16 mouse cellular contexts compared by ENCODE assay signal in genomic region chr19:16437906-16438305, GRCm38 (mm10). TPM values are rescaled to one million over a fixed set of nuclear protein-coding genes. Genes with fewer than 3 reads are reported as not detected.
DNase-seq lines count a peak whose midpoint lies in the region; ATAC-seq lines count a peak whose summit lies in the region.
"Had no signal": no experiment of that assay in that cellular context is flagged by ENCODE, and none has a peak within 500 bp of the region (broad histone marks: within the 10 kb centered on the region; RNA-seq: fewer than 3 reads in every experiment).

No protein-coding gene starts in this region.

- no peaks in the 10 kb centered on the region for H3K9me3 ChIP-seq in lung, embryonic 16.5 days (ENCODE audit: control insufficient read depth, low read length)
- H3K9me3 ChIP-seq in stomach, embryonic 15.5 days, result no peaks in the 10 kb centered on the region
- H3K9me3 ChIP-seq: heart, embryonic 15.5 days; megakaryocyte, embryonic 14.5 days had no signal

- H3K4me3 ChIP-seq in lung, embryonic 16.5 days (ENCODE audit: low read length), result 0 out of 2 replicates have a peak overlapping the region, but pooled peaks have one; percentile 59
- H3K4me3 ChIP-seq in stomach, embryonic 15.5 days (replicated peaks), result peak overlapping the region; percentile 52
- H3K4me3 ChIP-seq: heart, embryonic 15.5 days; megakaryocyte, embryonic 14.5 days had no signal

- no peaks in the 10 kb centered on the region for H3K27me3 ChIP-seq in lung, embryonic 16.5 days (ENCODE audit: control insufficient read depth, insufficient read depth, low read depth, low read length)
- no peaks in the 10 kb centered on the region for H3K27me3 ChIP-seq in stomach, embryonic 15.5 days (replicated peaks)

- H3K36me3 ChIP-seq in lung, embryonic 16.5 days (ENCODE audit: control insufficient read depth, insufficient read depth, low read length), result no peaks in the 10 kb centered on the region
- no peaks in the 10 kb centered on the region for H3K36me3 ChIP-seq in stomach, embryonic 15.5 days
- H3K36me3 ChIP-seq: heart, embryonic 15.5 days had no signal

- ATAC-seq in lung, embryonic 16.5 days (ENCODE audit: low read depth), result no peak
- ATAC-seq in stomach, embryonic 15.5 days (ENCODE audit: insufficient read depth, low FRiP score, low read depth), result no peak
- ATAC-seq: forebrain, embryonic 16.5 days had no signal

- 39% methylated on average over 5 of the region's 5 CpGs for WGBS in lung, embryonic 16.5 days
- 39% methylated on average over 5 of the region's 5 CpGs for WGBS in stomach, embryonic 15.5 days

- H3K4me2 ChIP-seq in lung, embryonic 16.5 days (ENCODE audit: low read depth, low read length), result peak overlapping the region; percentile 92
- peak overlapping the region; percentile 91 for H3K4me2 ChIP-seq in stomach, embryonic 15.5 days

- peak overlapping the region; percentile 18 for H3K9ac ChIP-seq in lung, embryonic 16.5 days (ENCODE audit: low read length)
- H3K9ac ChIP-seq in stomach, embryonic 15.5 days, result no peak overlapping the region
- H3K9ac ChIP-seq: heart, embryonic 15.5 days; hindbrain, embryonic 14.5 days had no signal

- peaks cover 42% of the 10 kb centered on the region for H3K4me1 ChIP-seq in lung, embryonic 16.5 days (replicated peaks; ENCODE audit: control insufficient read depth, insufficient read depth, low read length)
- peaks cover 26% of the 10 kb centered on the region for H3K4me1 ChIP-seq in stomach, embryonic 15.5 days

- no peak overlapping the region for H3K27ac ChIP-seq in lung, embryonic 16.5 days (ENCODE audit: low read length)
- peak overlapping the region; percentile 36 for H3K27ac ChIP-seq in stomach, embryonic 15.5 days
- H3K27ac ChIP-seq: heart, embryonic 15.5 days; hindbrain, embryonic 14.5 days had no signal

- DNase-seq in heart, adult 11 months, result peak; percentile 87
- no peak for DNase-seq in heart, postnatal 4 days
- no peak for DNase-seq in lung, postnatal 14 days
- DNase-seq in kidney, adult 9 months, result peak; percentile 68
- DNase-seq in c-Kit-positive CD71-positive TER-119-positive erythroid progenitor cells, embryonic 14.5 days (ENCODE audit: low spot score), result no peak
- no peak for DNase-seq in right cerebral cortex, postnatal 25 days
- DNase-seq: cerebellum, postnatal 25 days; gastrocnemius, postnatal 10 days; left cerebral cortex, postnatal 4 days; right cerebral cortex, postnatal 4 days had no signal

RNA-seq across cellular contexts. Expression of gene Gna14, which starts 2.3 kb away (rescaled TPM):
- 1 to 10 TPM in 1 of 2 experiments, under 1 TPM in 1; 0.59 to 1.2 TPM for total RNA-seq in heart, postnatal 4 days (2021)
- 10.7 and 11.4 TPM in 2 replicates for polyA plus RNA-seq in lung, embryonic 16.5 days (2015; fragmentation: Nextera tagmentation; extraction: Ambion mirVana)
- 14.3 and 19.4 TPM in 2 replicates for polyA plus RNA-seq in stomach, embryonic 15.5 days (2015; fragmentation: Nextera tagmentation; extraction: Ambion mirVana)

Comparison
In these comparisons a context has a peak if more than half of its experiments do, and no peak if none do; other contexts are left out.
1. DNase-seq: peak in heart, adult 11 months (single experiment) and kidney, adult 9 months (single experiment); none in heart, postnatal 4 days (single experiment), lung, postnatal 14 days (single experiment), c-Kit-positive CD71-positive TER-119-positive erythroid progenitor cells, embryonic 14.5 days (single experiment) and right cerebral cortex, postnatal 25 days (single experiment).